Mouse (Mus musculus) midbrain, postnatal 0 days (tissue): ENCODE measurements at regions not wholly inside any gene's neighbourhood (a gene's known extent, or its start where the extent isn't known, plus 50 kb on each side); places are given as distances from the start of the nearest gene placed in this dataset.

Experiments used
- ATAC-seq: fragments of 200-750 bp; cut with Nextera tagmentation; 2 replicates; pipeline ENCODE4 v1.8.0; 2017; ENCODE audit warnings: moderate number of reproducible peaks, mild to moderate bottlenecking, moderate TSS enrichment, moderate library complexity; ENCODE audit not compliant: low FRiP score
- DNase-seq: peaks from one replicate; pipeline ENCODE4 v3.0.0-alpha.2; 2015; ENCODE audit warnings: low spot score
- H3K27ac ChIP-seq: fragments of 300-500 bp; sonication (generic); 2 replicates; pipeline ENCODE4 v1.5.1; 2014; ENCODE audit warnings: low read depth, mild to moderate bottlenecking, low read length, mixed read lengths
- H3K27me3 ChIP-seq: fragments of 300-500 bp; sonication (generic); 2 replicates; pipeline ENCODE4 v1.6.1; 2014; ENCODE audit warnings: low read length, control low read depth, mixed read lengths; ENCODE audit not compliant: insufficient read depth
- H3K36me3 ChIP-seq: fragments of 300-500 bp; sonication (generic); 2 replicates; pipeline ENCODE4 v1.6.1; 2014; ENCODE audit warnings: low read length, control low read depth, mixed read lengths; ENCODE audit not compliant: insufficient read depth
- H3K4me1 ChIP-seq: fragments of 300-500 bp; sonication (generic); 2 replicates; pipeline ENCODE4 v1.6.1; 2014; ENCODE audit warnings: mild to moderate bottlenecking, control low read depth, antibody characterized with exemption, low read length, mixed read lengths; ENCODE audit not compliant: insufficient read depth
- H3K4me2 ChIP-seq: fragments of 300-500 bp; sonication (generic); 2 replicates; pipeline ENCODE4 v1.6.1; 2014; ENCODE audit warnings: low read depth, mild to moderate bottlenecking, low read length, mixed read lengths; ENCODE audit not compliant: poor library complexity, severe bottlenecking
- H3K4me3 ChIP-seq: fragments of 300-500 bp; sonication (generic); 2 replicates; pipeline ENCODE4 v1.5.1; 2014; ENCODE audit warnings: low read depth, mild to moderate bottlenecking, low read length, moderate library complexity
- H3K9ac ChIP-seq: fragments of 300-500 bp; sonication (generic); replicated peaks from 2 replicates; pipeline ENCODE4 v1.6.1; 2014; ENCODE audit warnings: mild to moderate bottlenecking, low read length, moderate library complexity, mixed read lengths; ENCODE audit not compliant: poor library complexity, severe bottlenecking
- H3K9me3 ChIP-seq: fragments of 300-500 bp; sonication (generic); 2 replicates; pipeline ENCODE4 v1.6.1; 2016; ENCODE audit warnings: low read length, control low read depth
- CTCF ChIP-seq: IDR thresholded peaks from 2 replicates; pipeline ENCODE4 v1.5.1; 2016; ENCODE audit warnings: antibody characterized with exemption, mild to moderate bottlenecking
- WGBS: fragments of 180-500 bp; shearing (Covaris S2); extraction: QIAGEN DNeasy Blood & Tissue Kit; methylation state at CpG from one replicate; pipeline ENCODE4 v1.1.7; 2014; 5-methylcytosine and 5-hydroxymethylcytosine counted together

DNA sequence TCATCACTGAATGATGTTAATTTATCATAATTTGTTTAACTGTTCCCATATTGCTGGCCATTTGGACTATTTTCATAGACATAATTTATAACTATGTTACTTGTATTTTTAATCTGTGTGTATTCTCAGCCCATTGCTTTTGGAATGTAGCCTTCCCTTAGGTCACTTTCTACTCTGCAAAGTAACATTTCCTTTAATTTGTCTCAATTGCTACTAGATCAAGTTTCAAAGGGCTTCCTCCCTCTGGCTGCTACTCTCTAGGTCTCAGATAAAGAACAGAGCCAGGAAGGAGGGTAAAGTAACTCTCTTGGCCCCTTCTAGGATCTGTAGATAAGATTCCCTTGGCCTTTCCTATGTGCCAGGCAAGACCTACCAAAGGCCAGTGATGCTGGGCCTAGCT, 85.4 kb downstream of the Prlhr start:
- H3K4me2 ChIP-seq = no peak overlapping the region
- no peaks in the 10 kb centered on the region for H3K27me3 ChIP-seq
- H3K9ac ChIP-seq = no peak overlapping the region
- no peak for DNase-seq
- H3K4me1 ChIP-seq = no peaks in the 10 kb centered on the region
- H3K9me3 ChIP-seq = no peaks in the 10 kb centered on the region
- H3K27ac ChIP-seq = no peak overlapping the region
- H3K4me3 ChIP-seq = no peak overlapping the region
- no peaks in the 10 kb centered on the region for H3K36me3 ChIP-seq
- TF ChIP-seq CTCF = no peak
- ATAC-seq = no peak

DNA sequence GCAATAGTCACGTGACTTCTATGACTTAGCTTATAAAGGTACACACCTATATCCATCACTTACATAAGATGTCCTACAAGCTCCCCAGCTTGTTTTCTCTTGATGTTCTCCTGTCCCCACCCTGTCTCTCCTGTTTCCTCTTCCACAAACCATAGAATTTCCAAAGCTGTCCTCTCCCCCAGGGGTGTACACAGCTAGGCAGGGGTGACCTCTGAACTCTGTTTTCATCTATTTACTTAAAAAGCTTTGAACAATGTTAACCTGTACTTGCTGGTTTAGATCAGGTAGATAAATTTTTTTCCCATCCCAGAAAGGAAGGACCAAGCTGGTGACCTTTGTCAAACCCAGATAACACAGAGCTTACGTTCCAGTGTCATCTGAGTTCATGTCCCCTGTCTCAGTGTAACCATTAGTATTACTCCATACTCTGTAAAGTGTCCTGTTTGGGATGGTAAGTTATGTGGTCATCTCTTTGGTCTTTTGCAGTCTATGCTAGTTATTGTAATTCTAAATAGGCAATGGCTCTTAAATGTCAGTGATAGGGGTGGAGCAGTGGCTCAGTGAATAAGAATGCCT, 89.0 kb downstream of the Prlhr start:
- 77% methylated on average over 2 of the region's 2 CpGs for WGBS
- H3K4me3 ChIP-seq = no peak overlapping the region
- TF ChIP-seq CTCF = no peak
- H3K27ac ChIP-seq = no peak overlapping the region
- no peaks in the 10 kb centered on the region for H3K9me3 ChIP-seq
- no peak for ATAC-seq
- no peak for DNase-seq
- no peaks in the 10 kb centered on the region for H3K36me3 ChIP-seq
- no peaks in the 10 kb centered on the region for H3K27me3 ChIP-seq
- H3K4me2 ChIP-seq = no peak overlapping the region
- H3K9ac ChIP-seq = no peak overlapping the region
- no peaks in the 10 kb centered on the region for H3K4me1 ChIP-seq

DNA sequence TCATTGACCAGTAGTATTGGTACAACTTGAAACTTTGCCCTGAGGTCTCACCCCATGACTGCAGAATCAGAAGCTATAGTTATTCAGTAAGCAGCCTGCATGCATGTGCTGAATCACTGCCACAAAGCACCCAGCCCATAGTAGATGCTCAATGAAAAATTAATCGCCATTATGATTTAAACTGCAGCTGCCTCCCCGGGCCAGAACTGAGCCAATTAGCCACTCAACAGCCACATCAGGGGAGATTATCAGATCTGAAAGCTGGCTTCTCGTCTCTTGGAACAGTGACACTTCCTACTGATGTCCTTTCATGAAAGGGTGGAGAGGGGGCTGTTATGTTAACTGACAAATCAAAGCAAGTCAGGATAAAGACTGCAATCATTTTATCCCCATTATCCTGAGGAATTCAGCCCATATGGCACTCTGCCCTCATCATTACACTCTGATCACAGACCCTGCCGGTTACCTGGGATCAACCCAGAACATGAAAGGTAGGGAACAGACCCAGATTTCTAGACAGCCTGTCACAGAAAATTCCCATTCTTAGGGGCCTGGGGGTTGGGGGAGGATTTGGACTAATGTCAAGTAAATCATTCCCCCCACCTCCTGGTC, 104.0 kb downstream of the Prlhr start:
- no peak overlapping the region for H3K9ac ChIP-seq
- no peaks in the 10 kb centered on the region for H3K27me3 ChIP-seq
- H3K9me3 ChIP-seq = no peaks in the 10 kb centered on the region
- H3K4me3 ChIP-seq = no peak overlapping the region
- ATAC-seq (no peak), DNase-seq (no peak)
- no peak overlapping the region for H3K4me2 ChIP-seq
- H3K27ac ChIP-seq = no peak overlapping the region
- no peaks in the 10 kb centered on the region for H3K4me1 ChIP-seq
- WGBS = 32% methylated on average over 4 of the region's 4 CpGs
- no peak for TF ChIP-seq CTCF
- H3K36me3 ChIP-seq = no peaks in the 10 kb centered on the region

DNA sequence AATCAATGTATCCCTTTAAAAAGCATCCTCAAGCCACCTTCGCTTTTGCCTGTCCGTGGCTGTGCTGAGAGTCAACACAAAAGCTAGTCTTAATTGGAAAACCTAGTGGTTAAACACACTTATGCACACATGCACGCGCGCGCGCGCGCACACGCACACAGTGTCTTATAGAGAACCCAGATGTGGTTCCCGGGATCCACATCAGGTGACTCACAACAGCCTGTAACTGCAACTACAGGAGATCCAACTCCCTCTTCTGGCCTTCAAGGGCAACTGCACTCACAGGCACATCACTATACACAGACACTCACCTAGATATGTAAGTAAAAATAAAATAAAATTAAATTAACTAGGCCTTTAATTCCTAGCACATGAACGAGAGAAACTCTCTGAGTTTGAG, 118.4 kb upstream of the Fam204a start:
- H3K4me1 ChIP-seq = no peaks in the 10 kb centered on the region
- no peak overlapping the region for H3K4me3 ChIP-seq
- H3K9ac ChIP-seq = no peak overlapping the region
- no peaks in the 10 kb centered on the region for H3K27me3 ChIP-seq
- no peak overlapping the region for H3K4me2 ChIP-seq
- H3K9me3 ChIP-seq = no peaks in the 10 kb centered on the region
- H3K36me3 ChIP-seq = no peaks in the 10 kb centered on the region
- WGBS = 95% methylated on average over 12 of the region's 12 CpGs
- no peak for TF ChIP-seq CTCF
- DNase-seq (no peak), ATAC-seq (no peak)
- H3K27ac ChIP-seq = no peak overlapping the region

DNA sequence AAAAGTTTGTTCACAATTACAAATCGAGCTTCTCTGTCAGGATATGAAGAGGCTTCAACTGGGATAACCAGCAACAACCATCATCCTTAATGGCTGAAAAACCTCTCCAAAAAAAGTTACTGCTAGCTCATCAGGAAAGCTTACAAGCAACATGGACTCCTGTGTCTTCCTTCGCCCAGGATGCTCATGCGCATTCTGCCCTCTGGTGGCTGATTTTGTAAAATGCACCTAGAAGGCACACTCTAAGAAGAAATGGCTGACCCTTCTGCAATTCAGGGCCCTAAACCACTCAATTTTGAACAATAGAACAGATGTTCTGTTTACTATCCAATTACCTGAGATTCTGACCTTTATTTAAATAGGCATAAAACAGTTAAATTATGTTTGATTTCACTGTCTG, 115.0 kb upstream of the Fam204a start:
- Histone ChIP-seq H3K4me3 (no peak overlapping the region), H3K4me1 (no peaks in the 10 kb centered on the region), H3K9ac (no peak overlapping the region), H3K27me3 (no peaks in the 10 kb centered on the region), H3K4me2 (no peak overlapping the region), H3K36me3 (no peaks in the 10 kb centered on the region), H3K27ac (no peak overlapping the region), H3K9me3 (no peaks in the 10 kb centered on the region)
- WGBS = 13% methylated on average over 3 of the region's 3 CpGs
- TF ChIP-seq CTCF = peak; percentile 96
- DNase-seq = peak; percentile 87
- peak; percentile 65; the same call in 1 of the 2 replicates for ATAC-seq

DNA sequence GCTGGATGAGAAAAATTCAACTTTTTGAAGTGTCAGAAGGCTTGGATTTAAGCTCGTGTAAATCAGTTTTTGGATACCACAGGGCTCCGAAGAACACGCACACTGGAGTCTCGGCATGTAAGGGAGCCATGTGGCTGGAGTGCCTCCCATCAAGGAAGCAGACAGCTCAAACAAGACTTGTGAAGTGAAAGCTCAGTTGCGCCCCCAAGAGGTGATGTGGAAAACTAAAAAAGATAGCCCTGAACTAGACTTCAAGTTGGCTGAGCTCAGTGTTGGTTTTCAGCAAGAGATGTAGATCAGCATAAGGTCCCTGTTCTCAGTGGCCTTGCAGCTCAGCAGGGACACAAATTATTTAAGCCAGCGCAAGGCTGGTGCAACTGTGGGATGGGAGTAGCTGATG, 113.7 kb upstream of the Fam204a start:
- H3K27me3 ChIP-seq = no peaks in the 10 kb centered on the region
- 83% methylated on average over 6 of the region's 6 CpGs for WGBS
- H3K27ac ChIP-seq = no peak overlapping the region

More for the DNA sequence above, 113.7 kb upstream of the Fam204a start:
- Histone ChIP-seq H3K4me1 (no peaks in the 10 kb centered on the region), H3K4me2 (no peak overlapping the region), H3K9me3 (no peaks in the 10 kb centered on the region), H3K36me3 (no peaks in the 10 kb centered on the region), H3K9ac (no peak overlapping the region), H3K4me3 (no peak overlapping the region)
- DNase-seq (peak; percentile 24), ATAC-seq (no peak)
- peak; percentile 43 for TF ChIP-seq CTCF
